Mouse (Mus musculus) embryonic facial prominence, embryonic 13.5 days (tissue): ENCODE measurements around the gene Slc25a44. TPM values are rescaled to one million over a fixed set of nuclear protein-coding genes. Genes with fewer than 3 reads are reported as not detected.
"Not testable (repeated sequence)": the region's sequence is repeated elsewhere in the genome, so short reads cannot be mapped to it uniquely, and the experiment has no call there.

Source experiments
- ATAC-seq: fragments of 200-750 bp; cut with Nextera tagmentation; 2 replicates; pipeline ENCODE4 v1.8.0; 2017; ENCODE audit warnings: low read depth; ENCODE audit not compliant: insufficient number of reproducible peaks, insufficient read depth, low FRiP score, low TSS enrichment
- H3K27ac ChIP-seq: fragments of 300-500 bp; sonication (generic); 2 replicates; pipeline ENCODE4 v1.5.1; 2015; ENCODE audit warnings: moderate library complexity, mild to moderate bottlenecking, inconsistent platforms
- H3K27me3 ChIP-seq: fragments of 300-500 bp; sonication (generic); 2 replicates; pipeline ENCODE4 v1.6.1; 2015; ENCODE audit warnings: mild to moderate bottlenecking, inconsistent platforms
- H3K36me3 ChIP-seq: fragments of 300-500 bp; sonication (generic); 2 replicates; pipeline ENCODE4 v1.6.1; 2015; ENCODE audit warnings: mild to moderate bottlenecking, inconsistent platforms
- H3K4me1 ChIP-seq: fragments of 300-500 bp; sonication (generic); 2 replicates; pipeline ENCODE4 v1.6.1; 2015; ENCODE audit warnings: inconsistent platforms
- H3K4me2 ChIP-seq: fragments of 300-500 bp; sonication (generic); 2 replicates; pipeline ENCODE4 v1.6.1; 2015; ENCODE audit warnings: moderate library complexity, mild to moderate bottlenecking, inconsistent platforms
- H3K4me3 ChIP-seq: fragments of 300-500 bp; sonication (generic); 2 replicates; pipeline ENCODE4 v1.5.1; 2015; ENCODE audit warnings: mild to moderate bottlenecking, inconsistent platforms
- H3K9ac ChIP-seq: fragments of 300-500 bp; sonication (generic); 2 replicates; pipeline ENCODE4 v1.6.1; 2015; ENCODE audit warnings: mild to moderate bottlenecking, inconsistent platforms
- H3K9me3 ChIP-seq: fragments of 300-500 bp; sonication (generic); 2 replicates; pipeline ENCODE4 v1.6.1; 2016; ENCODE audit warnings: inconsistent platforms
- WGBS: fragments of 180-500 bp; shearing (Covaris S2); methylation state at CpG from one replicate; pipeline ENCODE4 v1.1.7; 2015; ENCODE audit warnings: mixed read lengths; 5-methylcytosine and 5-hydroxymethylcytosine counted together
- polyA plus RNA-seq: library from polyadenylated mRNA; unstranded; fragments of >200 nt; fragmentation: Nextera tagmentation; extraction: Ambion mirVana; gene quantifications from 2 replicates; pipeline ENCODE4 v1.2.1, GENCODE M21; 2015

Gene Slc25a44
- polyA plus RNA-seq, 1 experiment from 2014 or later = 16.7 TPM

GRCm38 (mm10) chr3:88448443-88448842, 23.5 kb upstream of the Slc25a44 start:
- no peak for ATAC-seq
- Histone ChIP-seq H3K36me3 (peaks cover 3% of the 10 kb centered on the region; the same call in 1 of the 2 replicates), H3K27ac (no peak overlapping the region), H3K27me3 (no peaks in the 10 kb centered on the region), H3K4me1 (peaks cover 16% of the 10 kb centered on the region), H3K9ac (no peak overlapping the region), H3K9me3 (no peaks in the 10 kb centered on the region), H3K4me3 (no peak overlapping the region), H3K4me2 (no peak overlapping the region)
- 88% methylated on average over 8 of the region's 8 CpGs for WGBS

- Histone ChIP-seq H3K4me3 (no peak overlapping the region), H3K27ac (no peak overlapping the region), H3K4me1 (peaks cover 16% of the 10 kb centered on the region), H3K9me3 (no peaks in the 10 kb centered on the region), H3K27me3 (no peaks in the 10 kb centered on the region), H3K9ac (no peak overlapping the region), H3K4me2 (no peak overlapping the region), H3K36me3 (peaks cover 3% of the 10 kb centered on the region; the same call in 1 of the 2 replicates)
- no peak for ATAC-seq
- 61% methylated on average over 8 of the region's 8 CpGs for WGBS
Measured at GRCm38 (mm10) chr3:88447676-88448183, 22.8 kb upstream of the Slc25a44 start.

- no peaks in the 10 kb centered on the region for H3K27me3 ChIP-seq
- H3K4me3 ChIP-seq = no peak overlapping the region
- H3K4me1 ChIP-seq = peaks cover 13% of the 10 kb centered on the region
- no peaks in the 10 kb centered on the region for H3K9me3 ChIP-seq
- ATAC-seq = no peak
- no peak overlapping the region for H3K9ac ChIP-seq
- no peak overlapping the region for H3K27ac ChIP-seq
- H3K4me2 ChIP-seq = no peak overlapping the region
- 76% methylated on average over 8 of the region's 8 CpGs for WGBS
- peaks cover 3% of the 10 kb centered on the region; the same call in 1 of the 2 replicates for H3K36me3 ChIP-seq
Measured at GRCm38 (mm10) chr3:88446471-88447123, 21.7 kb upstream of the Slc25a44 start.

- no peak for ATAC-seq
- Histone ChIP-seq H3K36me3 (peaks cover 11% of the 10 kb centered on the region), H3K9me3 (no peaks in the 10 kb centered on the region), H3K4me3 (no peak overlapping the region), H3K27ac (no peak overlapping the region), H3K4me1 (peaks cover 13% of the 10 kb centered on the region), H3K27me3 (no peaks in the 10 kb centered on the region), H3K4me2 (no peak overlapping the region), H3K9ac (no peak overlapping the region)
- 68% methylated on average over 7 of the region's 7 CpGs for WGBS
Measured at GRCm38 (mm10) chr3:88442888-88443287, 17.9 kb upstream of the Slc25a44 start.

- peaks cover 15% of the 10 kb centered on the region for H3K4me1 ChIP-seq
- no peak overlapping the region for H3K9ac ChIP-seq
- no peak for ATAC-seq
- H3K4me2 ChIP-seq = no peak overlapping the region
- peaks cover 10% of the 10 kb centered on the region for H3K36me3 ChIP-seq
- WGBS = 86% methylated on average over 12 of the region's 12 CpGs
- H3K27me3 ChIP-seq = no peaks in the 10 kb centered on the region
- no peaks in the 10 kb centered on the region for H3K9me3 ChIP-seq
- H3K4me3 ChIP-seq = no peak overlapping the region
- H3K27ac ChIP-seq = no peak overlapping the region
Measured at GRCm38 (mm10) chr3:88442488-88442887, 17.5 kb upstream of the Slc25a44 start.

GRCm38 (mm10) chr3:88440500-88441381, 15.8 kb upstream of the Slc25a44 start:
- no peaks in the 10 kb centered on the region for H3K27me3 ChIP-seq
- peak overlapping the region; percentile 39 for H3K4me2 ChIP-seq
- H3K9me3 ChIP-seq = no peaks in the 10 kb centered on the region
- peaks cover 25% of the 10 kb centered on the region for H3K4me1 ChIP-seq
- no peak for ATAC-seq
- peaks cover 17% of the 10 kb centered on the region for H3K36me3 ChIP-seq
- H3K27ac ChIP-seq = no peak overlapping the region; the same call in 1 of the 2 replicates
- 0 out of 2 replicates have a peak overlapping the region, but pooled peaks have one; percentile 27 for H3K9ac ChIP-seq
- WGBS = 24% methylated on average over 27 of the region's 27 CpGs
- H3K4me3 ChIP-seq = no peak overlapping the region

- ATAC-seq = no peak
- H3K4me3 ChIP-seq = no peak overlapping the region
- peaks cover 17% of the 10 kb centered on the region for H3K36me3 ChIP-seq
- no peak overlapping the region for H3K4me2 ChIP-seq
- H3K27ac ChIP-seq = no peak overlapping the region
- no peaks in the 10 kb centered on the region for H3K9me3 ChIP-seq
- H3K4me1 ChIP-seq = peaks cover 29% of the 10 kb centered on the region
- WGBS = 62% methylated on average over 4 of the region's 4 CpGs
- H3K27me3 ChIP-seq = no peaks in the 10 kb centered on the region
- no peak overlapping the region for H3K9ac ChIP-seq
Measured at GRCm38 (mm10) chr3:88439582-88439981, 14.6 kb upstream of the Slc25a44 start.

GRCm38 (mm10) chr3:88437454-88437853, 12.5 kb upstream of the Slc25a44 start:
- H3K9me3 ChIP-seq = no peaks in the 10 kb centered on the region
- peaks cover 17% of the 10 kb centered on the region for H3K36me3 ChIP-seq
- no peak overlapping the region for H3K4me3 ChIP-seq
- no peak overlapping the region for H3K27ac ChIP-seq
- ATAC-seq = no peak
- no peaks in the 10 kb centered on the region for H3K27me3 ChIP-seq
- no peak overlapping the region for H3K9ac ChIP-seq
- H3K4me2 ChIP-seq = peak overlapping the region; percentile 57
- 73% methylated on average over 10 of the region's 10 CpGs for WGBS
- peaks cover 29% of the 10 kb centered on the region for H3K4me1 ChIP-seq

- ATAC-seq = 0 out of 2 replicates have a peak, but pooled peaks have one; percentile 57
- Histone ChIP-seq H3K36me3 (peaks cover 17% of the 10 kb centered on the region), H3K4me3 (peak overlapping the region; percentile 31), H3K27ac (no peak overlapping the region; the same call in 1 of the 2 replicates), H3K9me3 (no peaks in the 10 kb centered on the region), H3K9ac (peak overlapping the region; percentile 58), H3K4me2 (peak overlapping the region; percentile 57), H3K4me1 (peaks cover 29% of the 10 kb centered on the region), H3K27me3 (no peaks in the 10 kb centered on the region)
- WGBS = 15% methylated on average over 29 of the region's 29 CpGs
Measured at GRCm38 (mm10) chr3:88436395-88437201, 11.7 kb upstream of the Slc25a44 start.

- 0 out of 2 replicates have a peak overlapping the region, but pooled peaks have one; percentile 32 for H3K9ac ChIP-seq
- no peak for ATAC-seq
- H3K4me3 ChIP-seq = no peak overlapping the region
- no peak overlapping the region for H3K27ac ChIP-seq
- no peaks in the 10 kb centered on the region for H3K9me3 ChIP-seq
- no peaks in the 10 kb centered on the region for H3K27me3 ChIP-seq
- peaks cover 17% of the 10 kb centered on the region for H3K36me3 ChIP-seq
- H3K4me2 ChIP-seq = no peak overlapping the region
- 47% methylated on average over 10 of the region's 10 CpGs for WGBS
- peaks cover 23% of the 10 kb centered on the region for H3K4me1 ChIP-seq
Measured at GRCm38 (mm10) chr3:88435515-88435914, 10.6 kb upstream of the Slc25a44 start.

GRCm38 (mm10) chr3:88428639-88429038, 3.7 kb upstream of the Slc25a44 start:
- not testable (repeated sequence) for H3K27ac ChIP-seq, ATAC-seq, H3K4me3 ChIP-seq, H3K27me3 ChIP-seq, H3K4me2 ChIP-seq, H3K9me3 ChIP-seq, H3K4me1 ChIP-seq, H3K9ac ChIP-seq, H3K36me3 ChIP-seq
- whole genome bisulfite sequencing = 69% methylated on average over 8 of the region's 8 CpGs
